Mouse (Mus musculus) forebrain, embryonic 16.5 days (tissue): Measurements from ENCODE around the gene Ermp1. TPM values are rescaled to one million over a fixed set of nuclear protein-coding genes. Genes with fewer than 3 reads are reported as not detected.

ENCODE experiments used
- polyA plus RNA-seq: library from polyadenylated mRNA; unstranded; fragments of >200 nt; fragmentation: Nextera tagmentation; extraction: Ambion mirVana; gene quantifications from 2 replicates; pipeline ENCODE4 v1.2.1, GENCODE M21; 2015

Gene Ermp1
- polyA plus RNA-seq, 1 experiment from 2014 or later, result 8.2 TPM

Other genes starting within 250 kb of the Ermp1 start
- gene Pdcd1lg2, start 237.5 kb downstream of the Ermp1 start, polyA plus RNA-seq, result not detected in 2 replicates
- 13.4 and 14.0 TPM in 2 replicates for gene Ric1, start 126.1 kb downstream of the Ermp1 start, polyA plus RNA-seq
- gene Mlana, start 49.4 kb upstream of the Ermp1 start, polyA plus RNA-seq, result not detected in 2 replicates
- 7.1 and 7.7 TPM in 2 replicates for gene 9930021J03Rik, start 157.6 kb upstream of the Ermp1 start, polyA plus RNA-seq
- gene Ranbp6, start 164.6 kb upstream of the Ermp1 start, polyA plus RNA-seq, result 43.5 and 44.8 TPM in 2 replicates